Mouse (Mus musculus) T-helper 17 cell (primary cell): Measurements from ENCODE around the gene Ndufaf1.
"Not testable (repeated sequence)": the region's sequence is repeated elsewhere in the genome, so short reads cannot be mapped to it uniquely, and the experiment has no call there.

Experiments used
- in situ Hi-C, 2 experiments: fragments of 300-600 bp; cut with MboI, MseI; formaldehyde crosslinking; loops; 1 replicate in 1 of 2; 2 replicates in 1 of 2; pipeline ENCODE4 v1.15.1; 2025; ENCODE audit warnings: high pct_unique_total_duplicates in 2 of 2

Ndufaf1 gene

DNA sequence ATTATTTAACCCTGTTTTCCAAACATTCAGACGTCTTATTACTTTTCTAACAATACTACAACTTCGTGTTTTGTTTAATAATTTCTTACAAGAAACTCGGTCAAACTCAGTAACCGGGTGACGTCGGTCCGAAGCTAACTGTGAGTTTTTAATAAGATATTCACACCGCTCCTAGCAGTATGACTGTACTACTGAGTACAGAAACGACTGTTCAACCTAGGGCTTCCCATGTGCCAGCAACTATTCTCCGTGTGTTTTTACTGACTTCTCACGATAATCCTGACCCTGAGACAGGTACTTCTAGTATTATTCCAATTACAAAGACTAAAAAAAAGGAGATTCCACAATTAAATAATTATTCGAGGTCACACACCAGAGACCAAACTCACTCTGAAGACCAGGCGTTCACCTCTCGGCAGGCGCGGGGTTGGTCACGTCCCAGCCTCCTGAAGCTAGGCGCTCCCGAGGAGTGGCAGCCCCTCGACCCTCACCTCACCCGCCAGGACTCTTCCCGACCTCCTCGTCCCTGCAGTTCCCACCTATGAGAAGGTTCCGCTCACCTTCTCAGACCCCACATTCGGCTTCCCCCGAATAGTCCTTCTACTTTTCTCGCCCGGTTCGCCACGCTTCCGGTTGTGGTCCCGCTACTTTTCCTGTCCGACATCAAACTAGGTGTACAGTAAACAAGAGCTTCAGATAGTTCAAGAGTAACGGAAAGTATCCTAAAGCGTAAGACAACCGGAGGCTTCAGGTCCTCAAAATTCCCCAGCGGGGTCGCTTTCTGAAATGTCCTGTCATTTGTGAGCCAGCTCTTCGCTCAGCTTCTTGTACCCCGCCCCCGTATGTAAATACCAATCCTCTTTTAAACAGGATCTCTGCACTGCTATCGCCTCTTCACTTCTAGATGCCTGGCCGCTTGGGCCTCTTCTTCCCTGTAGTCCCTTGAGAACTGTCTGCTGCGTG is at the start of gene Ndufaf1:
TSS of gene Ndufaf1 (minus strand) at position 608 of the 963 bp plus-strand sequence.
- in situ Hi-C loops, result no loop called here

GRCm38 (mm10) chr2:119710011-119710410 is 47.4 kb upstream of the Ndufaf1 start:
- in situ Hi-C loops, result no loop called here

GRCm38 (mm10) chr2:119707676-119708075 is 45.0 kb upstream of the Ndufaf1 start:
- in situ Hi-C loops, result no loop called here

DNA sequence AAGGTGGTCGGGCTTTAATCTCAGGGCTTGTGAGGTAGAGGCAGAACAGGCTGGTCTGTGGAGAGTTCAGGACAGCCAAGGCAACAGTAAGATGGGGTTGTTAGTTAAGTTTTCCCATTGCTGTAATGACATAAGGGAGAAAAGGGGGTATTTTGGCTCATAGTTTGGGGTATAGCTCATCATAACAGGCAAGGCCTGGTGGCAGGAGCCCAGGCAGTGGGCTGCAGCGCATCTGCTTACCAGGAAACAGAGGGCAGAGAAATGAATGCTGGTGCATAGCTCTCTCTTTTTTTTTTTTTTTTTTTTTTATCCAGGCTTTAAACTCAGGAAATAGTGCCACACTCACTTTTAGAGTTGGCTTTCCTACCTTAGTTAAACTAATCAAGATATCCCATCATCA is 40.5 kb upstream of the Ndufaf1 start:
- in situ Hi-C loops, result no loop called here

DNA sequence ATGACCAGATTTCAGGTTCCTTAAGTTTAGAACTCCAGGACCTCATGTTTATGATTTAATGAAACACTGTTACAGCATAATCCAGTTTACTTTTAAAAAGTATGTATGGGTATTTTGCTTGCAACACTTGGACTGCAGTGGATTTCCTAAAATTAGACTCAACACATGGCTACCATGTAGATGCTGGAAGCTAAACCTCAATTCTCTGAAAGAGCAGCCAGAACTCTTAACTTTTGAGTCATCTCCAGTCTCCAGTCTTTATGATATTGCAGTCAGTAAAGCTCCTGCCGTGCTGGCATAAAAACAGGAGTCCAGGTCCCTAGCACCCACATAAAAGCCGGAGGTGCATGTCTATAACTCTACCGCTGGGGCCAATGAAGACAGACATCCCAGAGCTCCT is 37.3 kb upstream of the Ndufaf1 start:
- in situ Hi-C loops, result no loop called here

GRCm38 (mm10) chr2:119698472-119698871 is 35.8 kb upstream of the Ndufaf1 start:
- in situ Hi-C loops, result no loop called here

DNA sequence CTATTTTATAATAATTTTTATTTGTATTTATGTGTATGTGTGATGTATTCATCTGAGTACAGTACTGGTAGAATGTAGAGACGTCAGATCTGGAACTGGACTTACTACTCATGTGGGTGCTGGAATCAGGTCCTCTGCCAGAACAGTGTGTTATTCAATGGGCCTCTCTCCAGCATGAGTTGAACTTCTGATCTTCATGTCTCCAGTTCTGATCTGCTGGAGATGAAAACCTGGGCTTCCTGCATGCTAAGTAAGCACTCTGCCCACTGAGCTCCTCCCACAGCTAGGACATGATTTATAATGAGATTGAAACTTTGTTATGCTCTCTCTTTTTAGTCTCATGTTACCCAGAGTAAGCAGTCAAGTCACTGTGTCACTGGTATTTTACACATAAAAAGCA is 33.5 kb upstream of the Ndufaf1 start:
- in situ Hi-C loops, result no loop called here

DNA sequence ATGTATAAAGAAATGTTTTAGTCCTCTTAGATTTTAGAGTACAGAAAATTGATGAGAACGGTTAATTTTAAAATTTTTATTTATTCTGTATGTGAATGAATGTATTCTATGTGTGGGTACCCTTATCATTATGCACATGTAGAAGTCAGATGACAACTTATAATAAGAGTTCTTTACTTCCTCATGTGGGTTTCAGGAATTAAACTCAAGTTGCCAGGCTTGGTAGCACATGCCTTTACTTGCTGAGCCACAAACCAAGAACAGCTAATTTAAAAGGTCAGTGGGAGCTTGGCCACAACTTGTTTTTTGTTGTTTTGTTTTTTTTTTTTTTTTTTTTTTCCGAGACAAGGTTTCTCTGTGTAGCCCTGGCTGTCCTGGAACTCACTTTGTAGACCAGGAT is 32.2 kb upstream of the Ndufaf1 start:
- in situ Hi-C loops, result no loop called here

DNA sequence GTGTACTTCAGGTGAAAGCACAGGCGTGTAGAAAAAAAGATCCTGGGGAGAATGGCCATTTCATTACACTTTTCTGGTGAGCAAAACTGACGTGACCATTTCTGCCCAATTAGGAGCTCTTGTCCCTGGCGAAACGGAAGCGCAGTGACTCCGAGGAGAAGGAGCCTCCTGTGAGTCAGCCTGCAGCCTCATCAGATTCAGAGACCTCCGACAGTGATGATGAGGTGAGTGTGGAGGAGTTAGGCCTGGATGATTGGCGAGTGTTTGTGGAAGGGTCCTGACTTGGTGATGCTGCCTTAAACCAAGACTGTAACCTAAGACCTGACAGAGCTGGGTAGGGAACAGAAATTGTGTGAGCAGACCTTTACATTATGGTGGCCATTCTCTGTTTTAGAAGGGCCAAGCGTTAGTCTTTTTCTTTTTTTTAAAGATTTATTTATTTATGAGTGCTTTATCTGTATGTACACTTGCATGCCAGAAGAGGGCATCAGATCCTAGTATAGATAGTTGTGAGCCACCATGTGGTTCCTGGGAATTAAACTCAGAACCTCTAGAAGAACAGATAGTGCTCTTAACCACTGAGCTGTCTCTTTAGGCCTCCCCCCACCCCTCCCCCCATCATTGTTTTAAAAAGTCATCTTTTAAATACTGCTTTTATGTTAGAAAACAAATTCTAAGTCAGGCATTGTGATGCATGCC is 29.5 kb upstream of the Ndufaf1 start:
- in situ Hi-C loops, result no loop called here

DNA sequence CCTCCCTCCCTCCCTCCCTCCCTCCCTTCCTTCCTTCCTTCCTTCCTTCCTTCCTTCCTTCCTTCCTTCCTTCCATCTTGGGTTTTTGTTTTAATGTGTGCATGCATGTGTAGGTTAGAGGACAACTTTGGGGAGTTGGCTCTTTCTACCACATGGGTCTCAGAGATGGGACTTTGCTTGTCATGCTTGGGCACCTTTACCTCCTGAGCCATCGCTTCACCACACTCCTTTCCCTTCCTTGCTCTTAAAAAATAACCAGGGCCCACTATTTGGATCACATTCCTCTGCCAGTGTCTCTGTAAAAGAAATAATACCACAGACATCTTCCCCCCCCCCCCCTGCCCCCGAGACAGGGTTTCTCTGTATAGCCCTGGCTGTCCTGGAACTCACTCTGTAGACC is 21.1 kb upstream of the Ndufaf1 start:
- in situ Hi-C loops, result no loop called here

DNA sequence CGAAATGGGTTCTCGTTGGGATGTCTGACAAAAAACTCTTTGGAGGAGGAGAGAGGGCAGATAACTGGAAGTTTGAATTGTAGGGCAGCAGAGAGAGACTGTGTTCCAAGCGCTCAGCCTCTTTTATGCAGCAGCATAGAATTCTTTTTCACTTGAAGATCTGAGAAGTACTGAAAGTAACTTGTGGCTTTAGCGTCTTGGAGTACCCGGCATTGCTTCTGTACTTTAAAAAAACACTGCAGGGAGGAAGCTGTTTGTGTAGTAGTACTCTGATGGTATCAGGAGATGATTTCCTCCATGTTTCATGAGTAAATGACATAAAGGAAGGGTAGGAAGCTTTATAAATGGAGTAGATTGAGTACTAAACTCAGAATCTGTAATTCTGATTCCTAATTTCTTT is 13.2 kb upstream of the Ndufaf1 start:
- in situ Hi-C loops, result loop anchor here in 1 of 2 experiments (5.0 kb wide), 1 partner anchor 76 kb away; no protein-coding TSS in a partner anchor

DNA sequence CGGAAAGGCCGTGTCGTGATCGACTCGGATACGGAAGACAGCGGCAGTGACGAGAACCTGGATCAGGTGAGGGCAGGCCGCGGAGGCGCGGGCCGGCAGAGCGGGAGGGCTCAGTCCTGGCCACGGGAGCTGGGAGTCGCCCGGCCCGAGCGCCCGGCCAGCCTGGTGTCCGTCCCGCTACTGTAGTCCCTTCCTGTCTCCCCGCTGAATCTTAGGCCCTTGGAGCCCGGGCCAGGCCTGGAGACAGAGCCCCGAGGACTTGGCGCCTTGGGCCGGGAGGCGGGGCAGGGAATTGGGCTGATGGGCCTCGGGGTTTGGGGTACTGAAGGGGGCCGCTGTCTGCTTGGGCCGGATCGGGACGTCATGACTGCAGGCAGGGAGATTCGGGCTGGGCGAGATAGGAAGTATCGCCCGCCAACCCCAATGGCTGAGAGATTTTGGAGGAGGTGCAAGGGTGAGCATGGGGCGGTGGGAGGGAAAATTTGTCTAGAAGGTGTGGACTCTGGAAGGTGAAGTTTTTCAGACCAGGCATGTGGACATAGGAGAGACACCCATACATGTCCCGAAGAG is 12.7 kb upstream of the Ndufaf1 start:
- in situ Hi-C loops, result loop anchor here in 1 of 2 experiments (5.0 kb wide), 1 partner anchor 77 kb away; no protein-coding TSS in a partner anchor

- in situ Hi-C loops, result loop anchor here in 1 of 2 experiments (5.0 kb wide), 1 partner anchor 78 kb away; no protein-coding TSS in a partner anchor
Measured at GRCm38 (mm10) chr2:119674525-119675214, 12.0 kb upstream of the Ndufaf1 start, which contains the start of gene Rtf1. Rtf1 (plus strand) TSS chr2:119675068.

DNA sequence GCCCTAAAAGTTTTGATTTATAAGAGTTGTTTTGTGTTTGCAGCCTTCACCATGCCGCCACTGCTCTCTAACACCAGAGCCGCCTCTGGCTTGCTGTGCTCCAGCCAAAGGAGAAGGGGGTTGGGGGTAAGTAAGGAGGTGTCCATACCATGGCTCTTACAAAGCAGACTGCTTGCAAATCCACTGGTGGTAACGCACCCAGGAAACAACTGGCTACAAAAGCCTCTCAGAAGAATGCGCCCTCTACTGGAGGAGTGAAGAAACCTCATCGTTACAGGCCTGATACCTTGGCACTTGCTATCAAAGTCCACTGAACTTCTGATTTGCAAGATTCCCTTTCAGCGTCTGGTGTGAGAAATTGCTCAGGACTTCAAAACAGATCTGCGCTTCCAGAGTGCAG is 6.4 kb upstream of the Ndufaf1 start:
- in situ Hi-C loops, result no loop called here

- in situ Hi-C loops, result not testable (repeated sequence)
Measured at GRCm38 (mm10) chr2:119665744-119666143, 3.1 kb upstream of the Ndufaf1 start.

- in situ Hi-C loops, result loop anchor here in 1 of 2 experiments (5.0 kb wide), 1 partner anchor 83 kb away; no protein-coding TSS in a partner anchor
Measured at GRCm38 (mm10) chr2:119644254-119644653, 18.4 kb downstream of the Ndufaf1 start.

- in situ Hi-C loops, result loop anchor here in 1 of 2 experiments (5.0 kb wide), 1 partner anchor 86 kb away; no protein-coding TSS in a partner anchor
Measured at GRCm38 (mm10) chr2:119641214-119641912, 21.3 kb downstream of the Ndufaf1 start.

- in situ Hi-C loops, result loop anchor here in 1 of 2 experiments (10.0 kb wide), 1 partner anchor 212 kb away; no protein-coding TSS in a partner anchor
Measured at GRCm38 (mm10) chr2:119636781-119637180, 25.8 kb downstream of the Ndufaf1 start.

GRCm38 (mm10) chr2:119621302-119621701 is 41.3 kb downstream of the Ndufaf1 start:
- in situ Hi-C loops, result loop anchor here in 1 of 2 experiments (10.0 kb wide), 1 partner anchor 497 kb away; no protein-coding TSS in a partner anchor

- in situ Hi-C loops, result not testable (repeated sequence)
Measured at GRCm38 (mm10) chr2:119619002-119619401, 43.6 kb downstream of the Ndufaf1 start.
